Mouse (Mus musculus) olfactory bulb, adult 2 months (tissue): ENCODE measurements around the gene Hsf5. TPM values are rescaled to one million over a fixed set of nuclear protein-coding genes. Genes with fewer than 3 reads are reported as not detected.

Experiments
- H3K27ac ChIP-seq: fragments of 200-500 bp; 2 replicates; pipeline ENCODE4 v1.5.1; 2012; ENCODE audit warnings: low read depth, low read length; ENCODE audit not compliant: insufficient read depth
- H3K4me1 ChIP-seq: fragments of 200-500 bp; 2 replicates; pipeline ENCODE4 v1.6.1; 2012; ENCODE audit warnings: low read length; ENCODE audit not compliant: control insufficient read depth, insufficient read depth
- H3K4me3 ChIP-seq: fragments of 200-500 bp; 2 replicates; pipeline ENCODE4 v1.5.1; 2012; ENCODE audit warnings: mild to moderate bottlenecking, low read depth, low read length, moderate library complexity; ENCODE audit not compliant: insufficient read depth
- CTCF ChIP-seq: fragments of 200-500 bp; IDR thresholded peaks from 2 replicates; pipeline ENCODE4 v1.5.1; 2012; ENCODE audit warnings: low read depth, mild to moderate bottlenecking, low read length, moderate library complexity; ENCODE audit not compliant: insufficient read depth
- POLR2A ChIP-seq: fragments of 200-500 bp; IDR thresholded peaks from 2 replicates; pipeline ENCODE4 v1.6.1; 2012; ENCODE audit warnings: mild to moderate bottlenecking, low read depth, low read length, moderate library complexity; ENCODE audit not compliant: insufficient read depth
- WGBS: fragments of 180-500 bp; shearing (Covaris S2); methylation state at CpG from one replicate; pipeline ENCODE4 v1.1.7; 2018; 5-methylcytosine and 5-hydroxymethylcytosine counted together
- polyA plus RNA-seq: library from polyadenylated mRNA; stranded (reverse); fragments of >200 nt; gene quantifications from 2 replicates; pipeline ENCODE4 v1.2.4, GENCODE M21; 2012; ENCODE audit warnings: low replicate concordance; ENCODE audit not compliant: missing spikeins, insufficient read depth, insufficient read length

The Hsf5 gene
- polyA plus RNA-seq, 1 experiment, result not detected

DNA sequence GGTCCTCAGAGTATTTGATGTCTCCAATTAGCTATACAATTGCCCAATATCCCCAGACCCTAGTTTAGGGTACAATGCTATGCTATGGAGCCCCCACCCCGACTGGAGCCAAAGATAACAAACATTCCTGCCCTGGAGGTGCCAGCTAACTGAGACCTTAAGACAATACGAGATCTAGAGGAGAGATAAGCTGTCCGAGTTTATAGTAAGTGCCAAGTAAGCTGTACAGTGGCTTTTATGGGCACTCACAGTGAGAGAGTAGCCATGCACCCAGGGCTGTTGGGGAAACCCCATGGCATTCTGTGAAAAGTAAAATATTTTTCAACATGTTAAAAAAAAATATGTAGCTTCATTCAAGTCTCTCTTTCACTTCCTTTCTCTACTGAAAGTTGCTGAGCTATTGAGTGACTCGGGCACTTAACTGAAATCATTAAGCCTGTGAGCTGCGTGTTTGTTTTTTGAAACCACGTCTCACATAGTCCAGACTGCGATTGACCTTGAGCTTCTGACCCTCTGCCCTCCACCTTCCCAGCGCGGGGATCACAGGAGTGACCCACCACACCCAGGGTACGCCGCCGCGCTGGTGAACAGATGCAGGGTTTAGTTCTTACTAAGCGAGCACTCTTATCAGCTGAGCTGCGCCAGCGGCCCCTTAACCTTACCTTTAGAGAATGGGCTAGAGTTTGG lies 73.2 kb downstream of the Hsf5 start:
- 85% methylated on average over 16 of the region's 16 CpGs for WGBS
- no peak overlapping the region for H3K4me3 ChIP-seq
- peaks cover 4% of the 10 kb centered on the region for H3K4me1 ChIP-seq
- no peak overlapping the region for H3K27ac ChIP-seq
- no peak for TF ChIP-seq POLR2A
- TF ChIP-seq CTCF, result no peak

DNA sequence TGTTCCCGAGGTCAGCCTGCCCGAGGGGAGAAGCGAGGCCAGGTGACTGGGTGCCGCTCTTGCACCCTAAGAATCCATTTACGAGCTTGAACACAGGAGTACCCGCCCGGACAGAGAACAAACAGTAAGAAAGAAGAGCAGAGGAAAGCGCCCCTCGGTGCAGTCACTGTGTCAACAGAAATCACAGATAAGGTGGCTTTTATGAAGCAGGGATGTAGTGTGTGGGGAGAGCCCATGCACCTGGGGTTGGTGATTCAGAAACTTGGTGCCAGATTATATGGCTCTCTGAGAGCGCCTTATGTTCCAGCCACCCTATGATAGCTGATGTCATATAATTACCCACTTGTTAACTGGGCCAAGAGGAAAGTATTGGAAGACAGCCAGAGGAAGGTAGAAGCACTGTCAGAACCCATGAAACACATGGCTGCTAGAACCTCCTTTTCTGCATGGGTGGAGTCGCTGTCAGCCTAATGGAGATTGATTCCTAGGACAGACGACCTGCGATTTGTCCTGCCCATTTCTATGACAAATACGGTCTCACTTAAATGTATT lies 80.2 kb downstream of the Hsf5 start:
- no peaks in the 10 kb centered on the region for H3K4me1 ChIP-seq
- H3K4me3 ChIP-seq, result no peak overlapping the region
- TF ChIP-seq POLR2A, result no peak
- TF ChIP-seq CTCF, result no peak
- WGBS, result 87% methylated on average over 14 of the region's 14 CpGs
- H3K27ac ChIP-seq, result no peak overlapping the region

DNA sequence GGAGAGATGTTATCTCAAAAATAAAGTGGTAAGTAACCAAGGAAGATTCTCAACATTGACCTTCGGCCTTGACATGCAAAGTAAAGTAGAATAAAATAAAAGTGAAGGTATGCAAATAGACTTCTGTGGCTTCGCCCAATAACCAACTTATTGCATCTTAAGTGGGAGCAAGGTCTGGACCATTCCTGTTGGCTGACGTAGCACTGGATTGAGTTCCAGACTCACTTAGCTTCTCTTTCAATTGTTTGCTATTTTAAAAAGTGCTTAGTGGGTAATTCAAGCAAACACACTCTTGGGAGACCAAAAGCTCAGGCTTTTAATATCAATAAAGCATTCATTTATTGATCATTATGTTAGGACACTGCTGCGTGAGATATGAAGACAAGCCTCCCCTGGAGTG lies 81.2 kb downstream of the Hsf5 start:
- Histone ChIP-seq H3K4me1 (no peaks in the 10 kb centered on the region), H3K4me3 (no peak overlapping the region), H3K27ac (no peak overlapping the region)
- no peak for TF ChIP-seq CTCF
- no peak for TF ChIP-seq POLR2A
- 86% methylated on average over 4 of the region's 4 CpGs for WGBS

DNA sequence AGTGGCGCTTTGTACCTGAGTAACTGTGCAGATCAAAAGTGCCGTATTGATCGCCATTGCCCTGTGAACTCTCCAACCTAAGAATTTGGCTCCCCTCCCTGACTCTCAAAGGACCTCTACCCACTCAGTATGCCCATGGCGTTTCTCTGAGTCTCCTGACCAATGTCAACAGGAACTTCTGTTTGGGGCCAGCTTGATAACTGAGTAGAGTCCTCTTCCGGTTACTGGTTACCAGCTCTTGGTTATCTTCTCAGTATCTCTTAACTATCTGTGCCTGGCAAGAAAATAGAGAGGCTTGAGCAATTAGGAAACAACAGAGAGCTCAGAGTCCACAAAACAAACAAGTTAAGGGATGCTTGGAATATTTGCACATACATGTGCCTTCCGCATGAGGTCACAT lies 84.1 kb downstream of the Hsf5 start:
- Histone ChIP-seq H3K4me1 (no peaks in the 10 kb centered on the region), H3K4me3 (no peak overlapping the region), H3K27ac (no peak overlapping the region)
- WGBS, result 88% methylated on average over 6 of the region's 6 CpGs
- no peak for TF ChIP-seq CTCF
- TF ChIP-seq POLR2A, result no peak

DNA sequence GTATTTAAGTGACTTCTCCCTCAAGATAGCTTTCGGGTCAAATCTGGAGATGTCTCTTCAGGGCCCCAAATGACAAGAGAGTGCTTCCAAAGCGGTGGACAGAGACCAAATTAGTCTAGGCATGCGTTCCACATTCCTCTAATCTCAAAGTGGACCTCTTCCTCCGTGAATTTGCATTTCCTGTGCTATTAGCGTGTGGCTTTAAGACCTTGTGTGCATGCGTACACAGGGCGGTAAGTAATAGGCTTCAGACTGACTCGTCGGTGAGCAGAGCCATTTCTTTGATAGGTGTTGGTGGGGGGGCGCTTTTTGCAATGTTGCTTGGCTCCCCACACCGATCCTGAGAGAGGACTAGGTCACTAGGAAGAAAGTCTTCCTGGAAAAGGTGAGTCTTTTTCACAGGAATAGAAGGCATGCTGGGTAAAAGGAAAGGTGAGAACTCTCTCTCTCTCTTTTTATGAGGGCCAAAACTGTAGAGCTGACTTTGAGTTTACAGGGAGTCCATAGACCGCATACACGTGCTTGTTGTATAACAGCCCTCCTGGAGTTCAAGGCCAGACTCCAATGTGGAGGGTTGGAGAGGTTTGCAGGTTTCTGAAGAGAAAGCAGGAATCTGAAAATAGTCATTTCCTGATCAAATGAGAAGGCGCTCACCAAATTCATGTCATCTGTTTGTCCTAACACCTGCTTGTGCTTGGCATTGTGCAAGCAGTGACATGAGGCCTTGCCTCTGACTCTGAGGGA lies 85.1 kb downstream of the Hsf5 start:
- no peaks in the 10 kb centered on the region for H3K4me1 ChIP-seq
- no peak overlapping the region for H3K4me3 ChIP-seq
- 87% methylated on average over 14 of the region's 14 CpGs for WGBS
- no peak overlapping the region for H3K27ac ChIP-seq
- TF ChIP-seq POLR2A (no peak), CTCF (no peak)

DNA sequence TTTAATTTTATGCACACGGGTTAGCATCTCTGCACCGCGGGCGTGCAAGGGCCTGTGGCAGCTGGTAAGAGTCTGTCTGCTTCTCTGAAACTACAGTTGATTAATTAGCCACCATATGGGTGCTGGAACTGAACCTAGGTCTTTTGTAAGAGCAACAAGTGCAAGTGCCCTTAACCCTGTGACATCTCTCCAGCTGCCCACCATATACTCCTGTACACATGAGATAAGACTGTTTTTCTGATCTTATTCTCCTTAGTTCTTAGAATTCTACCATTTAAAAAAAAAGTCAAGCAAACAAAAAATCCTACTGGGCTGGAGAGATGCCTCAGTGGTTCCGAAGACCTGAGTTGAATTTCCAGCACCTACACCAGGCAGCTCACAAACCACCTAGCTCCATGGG lies 86.7 kb downstream of the Hsf5 start:
- no peaks in the 10 kb centered on the region for H3K4me1 ChIP-seq
- WGBS, result 94% methylated on average over 5 of the region's 5 CpGs
- H3K4me3 ChIP-seq, result no peak overlapping the region
- no peak overlapping the region for H3K27ac ChIP-seq
- TF ChIP-seq CTCF (no peak), POLR2A (no peak)

DNA sequence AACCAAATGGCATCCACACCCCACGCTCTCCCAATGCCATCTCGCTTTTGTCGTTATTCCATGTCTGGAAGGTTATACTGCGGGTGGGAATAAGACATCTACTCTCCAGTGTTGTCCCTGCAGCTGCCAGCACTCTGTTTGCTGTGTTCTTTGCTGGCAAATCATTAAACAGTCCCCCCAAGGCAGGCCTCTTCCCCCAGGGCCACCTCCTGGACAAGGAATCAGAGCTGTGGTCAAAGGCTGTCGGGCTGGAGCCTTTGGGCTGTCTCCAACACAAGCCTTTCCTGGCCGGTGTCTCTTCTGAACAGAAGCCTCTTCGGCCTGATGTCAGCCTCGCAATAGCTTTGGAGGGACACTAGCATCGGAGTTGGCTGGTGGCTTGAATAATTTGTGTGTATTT lies 87.3 kb downstream of the Hsf5 start:
- TF ChIP-seq CTCF, result no peak
- no peak for TF ChIP-seq POLR2A

DNA sequence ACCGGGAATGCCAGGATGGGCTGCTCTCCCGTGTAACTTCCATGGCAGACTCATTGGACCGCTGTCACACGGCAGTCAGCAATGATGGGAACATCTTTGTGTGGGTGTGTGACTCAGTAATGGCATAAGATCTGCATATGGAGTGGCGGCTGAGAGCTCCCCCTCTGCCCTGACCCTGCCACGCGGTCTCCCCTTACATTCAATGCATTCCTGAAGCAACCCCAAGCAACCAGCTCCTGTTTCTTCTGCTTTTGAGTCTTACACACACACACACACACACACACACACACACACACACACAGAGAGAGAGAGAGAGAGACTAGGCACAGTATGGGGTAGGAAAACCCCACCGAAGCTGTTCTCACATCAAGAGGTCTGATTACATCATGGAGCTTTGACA lies 90.6 kb downstream of the Hsf5 start:
- H3K27ac ChIP-seq, result no peak overlapping the region
- no peak overlapping the region for H3K4me3 ChIP-seq
- TF ChIP-seq CTCF (no peak), POLR2A (no peak)
- WGBS, result 54% methylated on average over 8 of the region's 8 CpGs
- peaks cover 7% of the 10 kb centered on the region for H3K4me1 ChIP-seq

More for the DNA sequence above, 87.3 kb downstream of the Hsf5 start:
- 80% methylated on average over 9 of the region's 9 CpGs for WGBS
- H3K4me3 ChIP-seq, result no peak overlapping the region
- H3K27ac ChIP-seq, result no peak overlapping the region
- H3K4me1 ChIP-seq, result no peaks in the 10 kb centered on the region

DNA sequence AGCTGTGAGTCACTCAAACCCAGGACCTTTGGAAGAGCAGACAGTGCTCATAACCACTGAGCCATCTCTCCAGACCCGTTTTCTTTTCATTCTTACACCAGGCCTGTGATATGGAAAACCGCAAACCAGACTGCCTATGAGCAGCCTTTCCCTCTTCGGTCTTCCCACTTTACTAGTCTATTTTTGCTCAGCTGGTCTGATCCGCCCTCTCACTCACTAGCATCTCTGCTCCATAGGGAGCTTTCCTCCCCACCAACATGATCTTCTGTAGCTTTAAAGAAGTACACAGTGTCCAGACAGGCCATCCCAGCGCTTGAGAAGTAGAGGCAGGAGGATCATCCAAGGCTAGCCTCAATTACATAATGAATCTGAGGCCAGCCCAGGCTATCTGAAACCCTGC lies 92.0 kb downstream of the Hsf5 start:
- WGBS, result 47% methylated on average over 5 of the region's 5 CpGs
- no peak overlapping the region for H3K4me3 ChIP-seq
- TF ChIP-seq CTCF, result no peak
- TF ChIP-seq POLR2A, result no peak
- no peak overlapping the region for H3K27ac ChIP-seq
- peaks cover 7% of the 10 kb centered on the region for H3K4me1 ChIP-seq

Other genes with a start within 250 kb of the Hsf5 start
- gene Rad51c, start 212.2 kb upstream of the Hsf5 start, polyA plus RNA-seq, result not detected in 2 replicates
- gene Tex14, start 212.1 kb upstream of the Hsf5 start, polyA plus RNA-seq, result not detected in 2 replicates
- not detected in 2 replicates for gene Gm11492, start 50.5 kb upstream of the Hsf5 start, polyA plus RNA-seq
- gene Sept4, start 48.3 kb upstream of the Hsf5 start, polyA plus RNA-seq, result not detected in 2 replicates
- gene Mtmr4, start 25.0 kb upstream of the Hsf5 start, polyA plus RNA-seq, result not detected in 2 replicates
- gene Rnf43, start 45.6 kb downstream of the Hsf5 start, polyA plus RNA-seq, result not detected in 2 replicates
- gene Supt4a, start 120.4 kb downstream of the Hsf5 start, polyA plus RNA-seq, result not detected in 2 replicates
- not detected in 2 replicates for gene Tspoap1, start 143.4 kb downstream of the Hsf5 start, polyA plus RNA-seq
- gene Mpo, start 176.4 kb downstream of the Hsf5 start, polyA plus RNA-seq, result not detected in 2 replicates
- not detected in 2 replicates for gene Lpo, start 211.1 kb downstream of the Hsf5 start, polyA plus RNA-seq
- gene Mks1, start 236.1 kb downstream of the Hsf5 start, polyA plus RNA-seq, result not detected in 2 replicates